In genomic region chr11:117986126-117987031, GRCm38 (mm10) we compare ENCODE assay signal across 8 mouse cellular contexts. TPM values are rescaled to one million over a fixed set of nuclear protein-coding genes. Genes with fewer than 3 reads are reported as not detected.
DNase-seq lines count a peak whose midpoint lies in the region; ATAC-seq and TF ChIP-seq lines count a peak whose summit lies in the region.

Gene Pgs1, plus strand, starts transcription at chr11:117986292.

- peak within 1 kb of the TSS; percentile 76 for H3K27ac ChIP-seq in heart, embryonic 13.5 days (replicated peaks)
- peak within 1 kb of the TSS; percentile 73 for H3K27ac ChIP-seq in kidney, postnatal 0 days
- H3K27ac ChIP-seq in liver, embryonic 13.5 days = peak within 1 kb of the TSS; percentile 81
- H3K27ac ChIP-seq in stomach, embryonic 14.5 days (ENCODE audit: low read length) = peak within 1 kb of the TSS; percentile 58

- H3K4me2 ChIP-seq in heart, embryonic 13.5 days = peak within 1 kb of the TSS; percentile 90
- H3K4me2 ChIP-seq in kidney, postnatal 0 days (ENCODE audit: low read length) = peak within 1 kb of the TSS; percentile 84
- H3K4me2 ChIP-seq in liver, embryonic 13.5 days = peak within 1 kb of the TSS; percentile 85
- peak within 1 kb of the TSS; percentile 87 for H3K4me2 ChIP-seq in stomach, embryonic 14.5 days (replicated peaks; ENCODE audit: low read depth, low read length)

- no peak for TF ChIP-seq CTCF in kidney, postnatal 0 days (IDR thresholded peaks at IDR 0.05; ENCODE audit: low read depth)

- H3K4me1 ChIP-seq in heart, embryonic 13.5 days = peaks cover 48% of the 10 kb centered on the region
- peaks cover 16% of the 10 kb centered on the region; the same call in 1 of the 2 replicates for H3K4me1 ChIP-seq in kidney, postnatal 0 days (replicated peaks; ENCODE audit: insufficient read depth, low read length)
- H3K4me1 ChIP-seq in liver, embryonic 13.5 days (replicated peaks) = peaks cover 51% of the 10 kb centered on the region
- peaks cover 11% of the 10 kb centered on the region for H3K4me1 ChIP-seq in stomach, embryonic 14.5 days (ENCODE audit: control insufficient read depth, insufficient read depth, low read length)

- no peaks in the 10 kb centered on the region for H3K9me3 ChIP-seq in heart, embryonic 13.5 days
- no peaks in the 10 kb centered on the region for H3K9me3 ChIP-seq in kidney, postnatal 0 days (replicated peaks; ENCODE audit: low read length)
- no peaks in the 10 kb centered on the region for H3K9me3 ChIP-seq in liver, embryonic 13.5 days (replicated peaks)
- H3K9me3 ChIP-seq in stomach, embryonic 14.5 days (ENCODE audit: control insufficient read depth, low read depth, low read length) = no peaks in the 10 kb centered on the region

- H3K36me3 ChIP-seq in heart, embryonic 13.5 days = no peaks in the 10 kb centered on the region
- H3K36me3 ChIP-seq in kidney, postnatal 0 days (ENCODE audit: insufficient read depth, low read length) = no peaks in the 10 kb centered on the region
- no peaks in the 10 kb centered on the region for H3K36me3 ChIP-seq in liver, embryonic 13.5 days
- H3K36me3 ChIP-seq in stomach, embryonic 14.5 days (ENCODE audit: control insufficient read depth, insufficient read depth, low read length) = no peaks in the 10 kb centered on the region

- no peaks in the 10 kb centered on the region for H3K27me3 ChIP-seq in heart, embryonic 13.5 days (replicated peaks)
- H3K27me3 ChIP-seq in kidney, postnatal 0 days (ENCODE audit: insufficient read depth, low read length) = no peaks in the 10 kb centered on the region
- no peaks in the 10 kb centered on the region for H3K27me3 ChIP-seq in liver, embryonic 13.5 days
- no peaks in the 10 kb centered on the region for H3K27me3 ChIP-seq in stomach, embryonic 14.5 days (ENCODE audit: control insufficient read depth, insufficient read depth, low read length)

- peak; percentile 95 for DNase-seq in CD4-positive, CD25-positive, alpha-beta regulatory T cell, adult 2 months (ENCODE audit: low read depth, low spot score)
- DNase-seq in brain, embryonic 18.5 days (ENCODE audit: low read depth, low spot score) = peak; percentile 81
- peak; percentile 96 for DNase-seq in kidney, postnatal 0 days (ENCODE audit: low spot score)
- DNase-seq in liver, embryonic 13.5 days = peak; percentile 88
- DNase-seq in natural killer cell, adult 2 months (ENCODE audit: low spot score in 2 of 2) = peak; percentile 86 to 90

- WGBS in heart, embryonic 13.5 days = 6% methylated on average over 50 of the region's 51 CpGs
- 9% methylated on average over 51 of the region's 51 CpGs for WGBS in kidney, postnatal 0 days
- whole genome bisulfite sequencing in liver, embryonic 13.5 days (ENCODE audit: insufficient replicate concordance) = 8% methylated on average over 51 of the region's 51 CpGs
- WGBS in stomach, embryonic 14.5 days = 5% methylated on average over 51 of the region's 51 CpGs

- H3K4me3 ChIP-seq in heart, embryonic 13.5 days = peak within 1 kb of the TSS; percentile 96
- peak within 1 kb of the TSS; percentile 90 for H3K4me3 ChIP-seq in kidney, postnatal 0 days (replicated peaks; ENCODE audit: low read depth, low read length)
- H3K4me3 ChIP-seq in liver, embryonic 13.5 days (replicated peaks) = peak within 1 kb of the TSS; percentile 97
- peak within 1 kb of the TSS; percentile 100 for H3K4me3 ChIP-seq in stomach, embryonic 14.5 days (ENCODE audit: low read depth, low read length)

- H3K9ac ChIP-seq in heart, embryonic 13.5 days = peak within 1 kb of the TSS; percentile 93
- peak within 1 kb of the TSS; percentile 92 for H3K9ac ChIP-seq in kidney, postnatal 0 days (ENCODE audit: low read depth, low read length)
- H3K9ac ChIP-seq in liver, embryonic 13.5 days = peak within 1 kb of the TSS; percentile 91
- H3K9ac ChIP-seq in stomach, embryonic 14.5 days (replicated peaks; ENCODE audit: low read depth, low read length) = peak within 1 kb of the TSS; percentile 87

- peak; percentile 87 for ATAC-seq in erythroid progenitor cell, adult 5-6 weeks (replicated peaks; ENCODE audit: low FRiP score, poor library complexity, severe bottlenecking)
- peak; percentile 79 for ATAC-seq in heart, embryonic 13.5 days (ENCODE audit: extremely low read depth, insufficient number of reproducible peaks, low FRiP score, low TSS enrichment)
- ATAC-seq in kidney, postnatal 0 days (replicated peaks; ENCODE audit: low FRiP score, low read depth) = peak; percentile 66
- ATAC-seq in liver, embryonic 13.5 days (ENCODE audit: low read depth) = peak; percentile 83
- ATAC-seq in stomach, embryonic 14.5 days (ENCODE audit: insufficient number of reproducible peaks, insufficient read depth, low FRiP score, low read depth) = peak; percentile 87; the same call in 1 of the 2 replicates

RNA-seq across cellular contexts. Expression of gene Pgs1, which starts in this region (rescaled TPM):
- total RNA-seq in erythroid progenitor cell, adult 5-6 weeks (2015; ENCODE audit: low replicate concordance) = 10.1 and 13.3 TPM in 2 replicates
- 5.1 and 22.5 TPM in 2 replicates for total RNA-seq in erythroid progenitor cell, adult 5-6 weeks (2017; ENCODE audit: low replicate concordance)
- polyA plus RNA-seq in heart, embryonic 13.5 days (2015; fragmentation: Nextera tagmentation; extraction: Ambion mirVana) = 25.7 and 26.6 TPM in 2 replicates
- 29.6 and 32.0 TPM in 2 replicates for polyA plus RNA-seq in kidney, postnatal 0 days (2015; fragmentation: Nextera tagmentation; extraction: Ambion mirVana)
- 18.1 and 19.4 TPM in 2 replicates for polyA plus RNA-seq in liver, embryonic 13.5 days (2015; fragmentation: Nextera tagmentation; extraction: Ambion mirVana)
- 30.6 and 30.8 TPM in 2 replicates for polyA plus RNA-seq in stomach, embryonic 14.5 days (2014; fragmentation: Nextera tagmentation; extraction: Ambion mirVana)

Comparison
In these comparisons a context has a peak if more than half of its experiments do, and no peak if none do; other contexts are left out.
1. Peak in every context shown above with its lines: DNase-seq, ATAC-seq, H3K4me3 ChIP-seq and H3K27ac ChIP-seq.